Mouse (Mus musculus): ENCODE data around the gene Sh3glb2.

Sh3glb2 gene

GRCm38 (mm10) chr2:30358533-30359531 is at the start of gene Sh3glb2:
Gene Sh3glb2, minus strand, starts transcription at chr2:30359337.
- peak; percentile 89 for DNase-seq

GRCm38 (mm10) chr2:30408452-30409100 is 49.4 kb upstream of the Sh3glb2 start:
- no peak for DNase-seq

DNA sequence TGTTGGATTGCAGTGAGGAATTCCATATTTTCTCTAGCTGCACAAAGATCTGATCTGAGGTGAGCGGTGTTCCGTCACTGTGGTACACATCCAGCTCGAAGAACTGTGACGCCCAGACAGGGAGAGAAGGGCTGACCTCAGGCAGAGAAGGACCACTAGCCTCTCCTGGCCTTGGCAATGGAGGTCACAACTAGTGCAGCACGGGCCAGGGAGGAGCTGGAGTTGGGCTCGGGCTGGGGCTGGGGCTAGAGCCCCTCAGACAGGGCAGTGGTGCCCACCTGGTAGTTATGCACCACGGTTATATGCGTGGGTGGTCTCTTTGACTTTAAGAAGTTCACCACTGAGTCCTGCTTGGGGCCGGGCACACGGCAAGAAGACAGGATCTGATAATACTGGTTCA is 48.6 kb upstream of the Sh3glb2 start:
- DNase-seq = no peak

- DNase-seq = no peak
Observed at GRCm38 (mm10) chr2:30407221-30407620, 48.1 kb upstream of the Sh3glb2 start.

- DNase-seq = no peak
Observed at GRCm38 (mm10) chr2:30403870-30404269, 44.7 kb upstream of the Sh3glb2 start.

GRCm38 (mm10) chr2:30402843-30403242 is 43.7 kb upstream of the Sh3glb2 start:
- DNase-seq = no peak

- no peak for DNase-seq
Observed at GRCm38 (mm10) chr2:30402351-30402826, 43.3 kb upstream of the Sh3glb2 start.

DNA sequence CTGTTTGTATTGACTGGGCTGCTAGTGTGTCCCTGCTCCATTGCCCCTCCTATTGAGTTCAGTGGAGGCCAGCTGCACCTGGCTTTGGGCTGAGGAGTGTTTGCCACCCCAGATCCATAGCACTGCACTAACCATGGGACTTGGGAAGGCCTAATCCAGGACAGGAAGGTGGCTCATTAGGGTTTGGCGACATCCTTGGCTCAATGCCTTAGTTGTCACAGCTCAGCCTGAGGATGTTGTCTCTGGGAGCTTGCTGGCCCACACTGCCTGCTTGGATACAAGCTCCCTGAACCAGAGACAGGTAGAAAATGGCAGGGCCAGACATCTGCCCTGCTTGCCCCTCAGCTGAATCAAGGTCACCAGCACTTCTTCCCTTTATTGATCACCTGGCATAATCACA is 42.4 kb upstream of the Sh3glb2 start:
- DNase-seq = no peak

DNA sequence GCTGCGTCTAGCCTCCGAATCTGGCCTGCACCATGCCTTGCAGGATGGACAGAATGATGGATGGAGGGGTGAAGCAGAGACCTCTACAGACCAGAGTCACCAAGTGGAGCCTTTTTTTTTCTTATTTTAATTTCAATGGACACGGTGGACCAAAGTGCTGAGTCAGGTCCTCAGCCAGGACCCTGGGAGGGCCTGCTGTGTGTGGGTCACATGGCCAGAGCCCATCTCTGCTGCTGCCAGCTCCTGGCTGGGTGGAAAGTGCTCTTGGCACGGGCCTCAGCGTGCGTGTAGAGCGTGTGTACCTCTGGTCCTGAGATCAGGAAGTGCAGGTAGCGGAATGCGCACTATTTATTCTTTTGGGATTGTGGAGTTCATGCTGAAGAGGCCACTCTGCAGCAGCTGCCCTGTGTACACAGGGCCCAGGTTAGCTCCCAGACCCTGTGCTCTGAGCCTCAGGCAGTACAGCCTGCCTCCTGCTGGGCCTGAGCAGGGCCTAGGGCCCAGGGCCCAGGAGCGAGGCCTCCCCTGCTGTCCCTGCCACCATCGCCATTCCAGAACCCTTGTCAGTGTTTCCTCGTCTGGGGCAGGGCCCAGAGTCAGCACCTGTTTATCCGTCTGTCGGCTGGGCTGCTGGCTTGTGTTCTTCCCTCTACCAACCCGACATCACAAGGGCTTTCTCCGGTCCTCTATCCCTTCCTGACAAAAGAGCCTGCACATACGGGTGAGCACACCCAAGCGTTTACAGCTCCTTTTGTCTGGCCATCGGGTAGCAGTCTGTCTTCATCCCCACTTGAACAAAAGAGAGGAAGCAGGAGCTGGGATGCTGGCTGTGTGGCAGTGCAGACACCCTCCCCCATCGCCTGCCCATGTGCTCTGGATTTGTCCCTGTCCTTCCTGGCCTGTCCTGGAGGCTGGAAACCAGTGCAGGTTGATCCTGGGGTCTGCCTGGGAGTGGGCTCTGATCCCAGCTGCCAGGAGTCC is 40.3 kb upstream of the Sh3glb2 start:
- no peak for DNase-seq

DNA sequence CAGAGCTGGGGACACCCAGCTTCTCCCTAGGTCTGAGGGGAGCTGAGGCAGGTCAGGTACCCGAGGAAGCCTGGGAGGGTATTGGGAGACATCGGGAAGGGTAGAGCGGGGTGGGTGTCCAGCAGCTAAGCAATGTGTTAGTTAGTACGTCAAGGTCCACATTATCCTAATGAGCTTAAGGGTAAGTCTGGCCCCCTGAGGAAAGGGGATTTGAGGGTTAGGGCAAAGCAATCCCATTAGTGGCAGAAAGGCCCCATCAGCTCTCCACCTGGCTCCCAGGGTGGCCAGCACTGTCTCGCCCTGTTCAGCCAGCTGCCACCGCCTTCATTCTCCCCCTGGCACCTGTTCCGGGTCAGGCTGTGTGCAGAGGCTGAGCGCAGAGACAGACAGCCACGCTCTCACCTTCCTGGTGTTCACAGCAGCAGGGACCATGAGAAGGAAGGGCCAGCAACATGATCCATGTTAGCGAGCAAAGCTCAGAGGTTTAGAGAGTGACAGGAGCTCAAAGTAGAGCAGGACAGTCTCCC is 38.9 kb upstream of the Sh3glb2 start:
- no peak for DNase-seq

DNA sequence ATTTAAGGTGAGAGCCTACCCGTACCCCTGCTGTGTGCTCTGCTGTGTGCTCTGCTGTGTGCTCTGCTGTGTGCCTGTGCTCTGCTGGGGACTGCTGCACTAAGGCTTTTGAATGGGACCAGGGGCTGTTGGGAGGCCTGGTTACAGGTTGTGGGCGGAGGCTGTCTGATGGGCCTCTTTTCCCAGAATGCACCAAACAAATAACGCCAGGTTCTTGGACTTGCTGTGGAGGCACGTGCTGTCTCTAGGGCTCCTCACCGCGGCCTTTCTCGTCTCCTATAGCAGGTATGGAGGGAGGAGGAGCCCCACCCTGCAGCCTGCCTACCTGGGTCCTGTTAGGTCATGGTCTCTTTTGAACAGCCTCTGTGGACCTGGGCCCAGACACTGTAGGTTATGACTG is 37.1 kb upstream of the Sh3glb2 start:
- no peak for DNase-seq

GRCm38 (mm10) chr2:30395757-30396156 is 36.6 kb upstream of the Sh3glb2 start:
- no peak for DNase-seq

DNA sequence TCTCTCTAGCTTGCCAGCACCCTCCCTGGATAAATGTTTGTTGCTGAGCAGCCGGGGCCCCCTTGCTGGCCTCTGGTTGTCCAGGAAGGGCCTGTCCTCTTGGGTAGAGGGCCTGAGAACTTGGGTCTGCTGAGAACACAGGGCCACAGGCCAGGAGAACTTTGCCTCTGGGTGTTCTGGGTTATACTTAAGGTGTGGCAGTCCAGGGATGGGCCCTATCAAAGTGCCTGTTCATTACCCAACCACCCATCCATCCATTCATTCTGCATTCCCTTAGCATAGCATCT is 34.2 kb upstream of the Sh3glb2 start:
- DNase-seq = no peak

GRCm38 (mm10) chr2:30392577-30393369 is 33.6 kb upstream of the Sh3glb2 start:
- DNase-seq = no peak

GRCm38 (mm10) chr2:30392114-30392576 is 33.0 kb upstream of the Sh3glb2 start, which contains the start of gene Dolpp1:
Gene Dolpp1, plus strand, starts transcription at chr2:30392254.
- DNase-seq = peak; percentile 95

DNA sequence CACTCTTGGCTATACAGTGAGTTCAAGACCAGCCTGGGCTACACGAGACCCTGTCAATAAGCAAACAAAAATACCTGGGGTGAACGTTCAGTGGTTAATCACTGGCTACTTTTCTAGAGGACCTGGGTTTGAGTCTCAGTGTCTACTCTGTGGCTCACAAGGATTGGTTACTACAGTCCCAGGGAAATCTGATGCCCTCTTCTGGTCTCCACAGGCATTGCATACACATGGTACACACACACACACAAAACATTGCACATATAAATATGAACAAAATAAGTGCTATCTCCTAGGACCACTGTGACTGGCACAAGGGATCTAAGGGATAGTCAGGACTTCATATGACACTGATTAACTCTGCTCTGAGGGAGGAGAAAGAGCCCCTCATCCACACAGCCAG is 29.9 kb upstream of the Sh3glb2 start:
- DNase-seq = no peak

GRCm38 (mm10) chr2:30386913-30387312 is 27.8 kb upstream of the Sh3glb2 start:
- no peak for DNase-seq

- DNase-seq = no peak
Observed at GRCm38 (mm10) chr2:30385591-30385990, 26.5 kb upstream of the Sh3glb2 start.

GRCm38 (mm10) chr2:30384814-30385213 is 25.7 kb upstream of the Sh3glb2 start:
- DNase-seq = no peak

- DNase-seq = no peak
Observed at GRCm38 (mm10) chr2:30381377-30381725, 22.2 kb upstream of the Sh3glb2 start.

DNA sequence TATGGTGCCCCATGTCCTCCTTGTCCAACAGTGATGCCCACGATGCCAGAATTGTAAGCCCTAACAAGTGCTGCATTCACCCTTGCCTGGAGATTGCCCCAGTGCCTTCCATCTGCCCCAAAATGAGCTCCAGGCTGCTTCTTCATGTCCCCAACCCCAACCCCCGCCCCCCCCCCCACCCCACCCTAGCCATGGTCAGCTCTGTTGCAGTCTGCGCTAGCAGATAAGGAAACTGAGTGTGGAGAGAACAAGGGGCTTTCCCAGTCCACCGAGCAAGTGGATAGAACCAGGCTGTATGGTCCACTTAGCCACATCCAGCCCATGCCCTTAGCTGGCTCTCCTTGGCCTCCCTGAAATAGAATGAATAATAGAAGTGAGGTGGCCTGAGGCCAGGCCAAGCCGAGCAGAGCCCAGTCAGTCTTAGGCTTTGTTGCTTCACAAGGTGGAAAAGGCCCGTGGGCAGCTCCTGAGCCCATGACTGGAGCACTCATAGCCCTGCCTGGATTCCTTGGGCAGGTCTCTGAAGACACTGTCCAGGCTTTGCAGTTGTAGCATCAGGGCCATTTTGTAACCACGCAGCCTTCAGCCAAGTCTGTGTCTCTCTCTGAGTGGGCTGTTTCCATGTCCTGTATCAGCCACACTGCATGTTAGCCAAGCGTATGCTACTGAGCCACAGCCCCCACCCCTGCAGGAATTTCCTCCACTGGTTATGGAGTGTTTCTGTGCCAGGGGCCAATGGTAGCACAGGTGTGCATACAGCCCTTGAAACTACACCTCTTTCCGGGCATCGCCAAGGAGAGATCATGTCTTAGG is 21.6 kb upstream of the Sh3glb2 start:
- no peak for DNase-seq
